Mouse (Mus musculus) liver, embryonic 14.5 days (tissue): ENCODE measurements around the gene Mcfd2.

Experiments used
- CTCF ChIP-seq: IDR thresholded peaks from 2 replicates; pipeline ENCODE4 v1.5.1; 2016; ENCODE audit warnings: antibody characterized with exemption, low read depth, control low read depth
- EP300 ChIP-seq: IDR thresholded peaks from 2 replicates; pipeline ENCODE4 v1.6.1; 2016; ENCODE audit warnings: antibody characterized with exemption, low read depth

DNA sequence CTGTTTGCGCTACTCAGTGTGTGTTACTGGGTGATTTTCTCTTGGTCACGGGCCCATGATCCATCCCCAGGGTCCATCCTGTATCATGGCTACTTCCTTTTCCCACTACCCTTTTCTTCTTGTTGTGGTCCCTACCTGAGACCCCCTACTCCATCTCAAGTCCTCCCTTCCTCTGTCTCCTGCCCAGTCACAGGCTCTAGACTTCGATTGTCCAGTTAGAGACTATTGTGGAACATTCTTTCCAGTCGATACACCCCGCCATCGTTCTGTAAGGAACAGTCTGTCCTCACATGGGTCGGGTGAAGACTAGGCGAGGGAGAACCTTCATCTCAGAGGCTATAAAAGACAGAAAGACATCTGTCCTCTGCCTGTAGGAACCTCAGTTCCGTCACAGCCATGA, 40.4 kb downstream of the Mcfd2 start:
- no peak for TF ChIP-seq CTCF
- no peak for TF ChIP-seq EP300
